Mouse (Mus musculus) intestine, postnatal 0 days (tissue): ENCODE measurements at regions not wholly inside any gene's neighbourhood (a gene's known extent, or its start where the extent isn't known, plus 50 kb on each side); places are given as distances from the start of the nearest gene placed in this dataset.

Experiments
- ATAC-seq: fragments of 200-750 bp; cut with Nextera tagmentation; 2 replicates; pipeline ENCODE4 v1.8.0; 2017; ENCODE audit warnings: mild to moderate bottlenecking, moderate TSS enrichment, moderate library complexity
- H3K27ac ChIP-seq: fragments of 300-500 bp; sonication (generic); 2 replicates; pipeline ENCODE4 v1.5.1; 2014; ENCODE audit warnings: mild to moderate bottlenecking, low read depth, low read length, moderate library complexity
- H3K27me3 ChIP-seq: fragments of 300-500 bp; sonication (generic); replicated peaks from 2 replicates; pipeline ENCODE4 v1.6.1; 2014; ENCODE audit warnings: low read length, mixed read lengths; ENCODE audit not compliant: control insufficient read depth, insufficient read depth
- H3K36me3 ChIP-seq: fragments of 300-500 bp; sonication (generic); 2 replicates; pipeline ENCODE4 v1.6.1; 2014; ENCODE audit warnings: mild to moderate bottlenecking, moderate library complexity; ENCODE audit not compliant: control insufficient read depth, insufficient read depth
- H3K4me1 ChIP-seq: fragments of 300-500 bp; sonication (generic); replicated peaks from 2 replicates; pipeline ENCODE4 v1.6.1; 2014; ENCODE audit warnings: antibody characterized with exemption, low read length, mixed read lengths; ENCODE audit not compliant: control insufficient read depth, insufficient read depth
- H3K4me2 ChIP-seq: fragments of 300-500 bp; sonication (generic); replicated peaks from 2 replicates; pipeline ENCODE4 v1.6.1; 2014; ENCODE audit warnings: low read depth, mild to moderate bottlenecking, moderate library complexity
- H3K4me3 ChIP-seq: fragments of 300-500 bp; sonication (generic); 2 replicates; pipeline ENCODE4 v1.5.1; 2014; ENCODE audit warnings: low read depth, low read length
- H3K9ac ChIP-seq: fragments of 300-500 bp; sonication (generic); 2 replicates; pipeline ENCODE4 v1.6.1; 2014; ENCODE audit warnings: mild to moderate bottlenecking, low read depth, low read length
- H3K9me3 ChIP-seq: fragments of 300-500 bp; sonication (generic); 2 replicates; pipeline ENCODE4 v1.6.1; 2016; ENCODE audit warnings: mixed run types; ENCODE audit not compliant: control insufficient read depth
- CTCF ChIP-seq: sonication (generic); IDR thresholded peaks from 2 replicates; pipeline ENCODE4 v1.5.1; 2016; ENCODE audit warnings: low read depth, mild to moderate bottlenecking, control low read depth, antibody characterized with exemption, moderate library complexity
- WGBS: fragments of 180-500 bp; shearing (Covaris S2); extraction: QIAGEN DNeasy Blood & Tissue Kit; methylation state at CpG from one replicate; pipeline ENCODE4 v1.1.7; 2014; 5-methylcytosine and 5-hydroxymethylcytosine counted together

GRCm38 (mm10) chr2:117444671-117445070 lies 101.9 kb upstream of the Rasgrp1 start:
- Histone ChIP-seq H3K4me3 (no peak overlapping the region), H3K4me1 (no peaks in the 10 kb centered on the region), H3K4me2 (no peak overlapping the region), H3K27me3 (no peaks in the 10 kb centered on the region), H3K9ac (no peak overlapping the region), H3K36me3 (no peaks in the 10 kb centered on the region), H3K9me3 (no peaks in the 10 kb centered on the region), H3K27ac (no peak overlapping the region)
- WGBS: 26% methylated on average over 5 of the region's 5 CpGs
- TF ChIP-seq CTCF: peak; percentile 67
- no peak for ATAC-seq

- no peak for ATAC-seq
- Histone ChIP-seq H3K9ac (no peak overlapping the region), H3K27me3 (no peaks in the 10 kb centered on the region), H3K4me2 (no peak overlapping the region), H3K4me1 (no peaks in the 10 kb centered on the region), H3K36me3 (no peaks in the 10 kb centered on the region), H3K4me3 (no peak overlapping the region), H3K9me3 (no peaks in the 10 kb centered on the region), H3K27ac (no peak overlapping the region)
- no peak for TF ChIP-seq CTCF
- 80% methylated on average over 4 of the region's 4 CpGs for WGBS
These were observed 104.1 kb upstream of the Rasgrp1 start for GRCm38 (mm10) chr2:117446876-117447275.

- WGBS: 54% methylated on average over 7 of the region's 7 CpGs
- H3K9ac ChIP-seq: no peak overlapping the region
- TF ChIP-seq CTCF: peak; percentile 68
These were observed 107.5 kb upstream of the Rasgrp1 start for GRCm38 (mm10) chr2:117450172-117450865.

GRCm38 (mm10) chr2:117451818-117452217 lies 109.0 kb upstream of the Rasgrp1 start:
- no peaks in the 10 kb centered on the region for H3K9me3 ChIP-seq
- no peak overlapping the region for H3K4me2 ChIP-seq
- no peak overlapping the region for H3K4me3 ChIP-seq
- TF ChIP-seq CTCF: peak; percentile 41; the same call in 1 of the 2 replicates
- H3K27me3 ChIP-seq: no peaks in the 10 kb centered on the region
- ATAC-seq: no peak
- no peak overlapping the region for H3K27ac ChIP-seq
- no peaks in the 10 kb centered on the region for H3K36me3 ChIP-seq
- H3K9ac ChIP-seq: no peak overlapping the region
- 56% methylated on average over 5 of the region's 5 CpGs for WGBS
- H3K4me1 ChIP-seq: no peaks in the 10 kb centered on the region

More at GRCm38 (mm10) chr2:117450172-117450865, 107.5 kb upstream of the Rasgrp1 start:
- no peak overlapping the region for H3K4me2 ChIP-seq
- H3K4me1 ChIP-seq: no peaks in the 10 kb centered on the region
- no peak for ATAC-seq
- no peak overlapping the region for H3K27ac ChIP-seq
- no peaks in the 10 kb centered on the region for H3K36me3 ChIP-seq
- H3K27me3 ChIP-seq: no peaks in the 10 kb centered on the region
- no peak overlapping the region for H3K4me3 ChIP-seq
- H3K9me3 ChIP-seq: no peaks in the 10 kb centered on the region

- no peak overlapping the region for H3K4me2 ChIP-seq
- no peak overlapping the region for H3K9ac ChIP-seq
- no peak overlapping the region for H3K4me3 ChIP-seq
- H3K27me3 ChIP-seq: no peaks in the 10 kb centered on the region
- H3K4me1 ChIP-seq: no peaks in the 10 kb centered on the region
- peak; percentile 67 for TF ChIP-seq CTCF
- WGBS: 67% methylated on average over 4 of the region's 4 CpGs
- no peak for ATAC-seq
- H3K27ac ChIP-seq: no peak overlapping the region
- H3K36me3 ChIP-seq: no peaks in the 10 kb centered on the region
- no peaks in the 10 kb centered on the region for H3K9me3 ChIP-seq
These were observed 112.4 kb upstream of the Rasgrp1 start for GRCm38 (mm10) chr2:117455021-117455739.

- ATAC-seq: no peak
- Histone ChIP-seq H3K4me2 (no peak overlapping the region), H3K27me3 (no peaks in the 10 kb centered on the region), H3K36me3 (no peaks in the 10 kb centered on the region), H3K4me1 (no peaks in the 10 kb centered on the region), H3K27ac (no peak overlapping the region), H3K9ac (no peak overlapping the region), H3K4me3 (no peak overlapping the region), H3K9me3 (no peaks in the 10 kb centered on the region)
- no peak for TF ChIP-seq CTCF
- WGBS: 61% methylated on average over 7 of the region's 7 CpGs
These were observed 113.1 kb upstream of the Rasgrp1 start for GRCm38 (mm10) chr2:117455740-117456455.
